Mouse (Mus musculus): ENCODE data around the gene Myo18a. TPM values are rescaled to one million over a fixed set of nuclear protein-coding genes. Genes with fewer than 3 reads are reported as not detected.

Myo18a gene
- polyA plus RNA-seq, 1 experiment = 92.1 TPM

DNA sequence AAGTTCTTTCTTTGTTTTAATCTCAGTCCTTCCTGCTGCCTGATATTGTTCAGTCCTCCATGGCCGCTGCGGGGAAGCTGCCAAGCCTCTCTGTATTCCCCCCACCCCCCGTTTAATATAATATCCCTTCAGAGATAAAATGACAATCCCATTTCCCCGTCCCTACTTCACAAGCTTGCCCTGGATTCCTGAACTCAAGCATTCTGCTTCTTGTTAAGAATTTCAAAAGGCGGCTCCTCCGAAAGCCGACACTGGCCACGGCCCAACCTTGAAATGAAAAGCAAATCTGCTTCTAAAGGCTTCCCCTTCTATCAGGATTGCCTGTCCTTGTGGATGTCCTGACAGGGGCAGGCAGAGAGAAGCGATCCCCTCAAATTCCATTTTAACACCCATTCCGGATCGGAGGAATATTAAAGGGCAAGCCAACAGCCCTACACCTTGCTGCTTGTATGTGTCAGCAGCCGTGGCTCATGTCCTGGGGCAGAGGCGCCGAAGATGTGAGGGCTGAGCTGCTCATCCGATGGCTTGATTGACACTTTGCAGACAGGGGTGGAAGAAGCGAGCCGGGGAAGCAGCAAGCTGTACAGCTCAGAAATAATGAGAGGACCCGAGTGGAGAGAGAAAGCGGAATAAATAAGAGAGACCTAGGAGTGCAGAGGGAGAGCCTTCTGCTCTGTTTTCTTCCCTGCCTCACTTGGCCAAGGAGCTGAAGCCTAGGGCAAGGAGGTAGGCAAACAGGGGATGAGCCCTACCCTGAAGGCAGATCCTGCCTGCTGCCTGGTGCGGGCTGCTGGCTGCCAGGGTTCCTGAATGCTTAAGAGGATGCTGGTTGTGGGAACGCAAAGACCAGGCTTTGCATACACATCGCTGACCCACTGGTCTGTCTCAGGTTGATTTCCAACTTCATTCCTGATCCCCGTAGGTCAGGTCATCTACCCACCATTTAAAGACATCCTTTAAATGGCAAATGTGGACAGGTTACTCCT is 134.1 kb downstream of the Myo18a start:
- DNase-seq = peak; percentile 34
- H3K4me1 ChIP-seq (ENCODE audit: control insufficient read depth, insufficient read depth, low read length) = peaks cover 18% of the 10 kb centered on the region
- 26% methylated on average over 23 of the region's 23 CpGs for WGBS
- H3K4me3 ChIP-seq (replicated peaks; ENCODE audit: extremely low read depth, low read depth, low read length) = peak overlapping the region; percentile 21
- TF ChIP-seq CTCF (IDR thresholded peaks at IDR 0.05; ENCODE audit: insufficient read depth, low read length) (no peak), POLR2A (IDR thresholded peaks at IDR 0.05; ENCODE audit: borderline replicate concordance, extremely low read depth, low read depth, low read length) (no peak)

DNA sequence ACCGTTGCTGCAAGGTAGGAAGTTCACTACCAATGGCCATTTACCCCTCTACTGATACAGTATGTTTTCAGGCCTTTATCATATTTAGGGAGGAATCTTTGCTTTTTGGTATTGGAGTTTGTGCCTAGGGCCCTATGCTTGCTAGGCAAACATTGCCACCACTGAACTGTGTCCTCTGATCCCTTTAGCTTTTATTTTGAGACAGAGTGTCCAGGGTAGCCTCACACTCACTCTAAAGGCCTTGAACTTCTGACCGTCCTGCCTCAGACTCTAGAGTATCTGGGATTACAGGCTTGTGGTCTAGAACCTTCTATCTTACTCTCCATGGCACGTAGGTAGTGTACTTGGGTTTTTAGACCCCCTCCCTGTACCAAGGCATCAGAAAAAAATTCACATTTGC is 137.1 kb downstream of the Myo18a start:
- H3K4me3 ChIP-seq (replicated peaks; ENCODE audit: extremely low read depth, low read depth, low read length) = no peak overlapping the region
- peaks cover 8% of the 10 kb centered on the region for H3K4me1 ChIP-seq (ENCODE audit: control insufficient read depth, insufficient read depth, low read length)
- WGBS = 83% methylated on average over 3 of the region's 3 CpGs
- DNase-seq = no peak
- no peak for TF ChIP-seq POLR2A (IDR thresholded peaks at IDR 0.05; ENCODE audit: borderline replicate concordance, extremely low read depth, low read depth, low read length)

DNA sequence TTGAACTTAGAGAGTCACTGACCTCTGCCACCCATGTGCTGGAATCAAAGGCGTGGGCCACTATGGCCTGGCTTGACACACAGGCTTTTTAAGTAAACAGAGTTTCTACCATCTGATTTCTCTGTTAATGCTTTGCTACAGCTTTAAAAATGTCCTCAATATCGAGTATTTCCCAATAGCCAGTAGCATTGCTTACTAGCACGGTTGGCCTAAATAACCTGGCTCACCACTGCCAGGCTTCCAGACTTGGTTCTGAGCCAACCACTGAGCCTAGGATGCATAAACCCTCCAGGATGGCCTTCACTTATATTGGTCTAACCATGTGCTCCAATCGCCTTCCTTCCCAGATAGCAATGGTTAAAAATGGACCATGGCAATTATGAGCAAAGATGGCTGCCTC is 137.7 kb downstream of the Myo18a start:
- WGBS = 62% methylated on average over 4 of the region's 4 CpGs
- DNase-seq = no peak
- Histone ChIP-seq H3K4me1 (ENCODE audit: control insufficient read depth, insufficient read depth, low read length) (peaks cover 8% of the 10 kb centered on the region), H3K4me3 (replicated peaks; ENCODE audit: extremely low read depth, low read depth, low read length) (no peak overlapping the region)
- no peak for TF ChIP-seq POLR2A (IDR thresholded peaks at IDR 0.05; ENCODE audit: borderline replicate concordance, extremely low read depth, low read depth, low read length)
- TF ChIP-seq CTCF (IDR thresholded peaks at IDR 0.05; ENCODE audit: insufficient read depth, low read length) = no peak

DNA sequence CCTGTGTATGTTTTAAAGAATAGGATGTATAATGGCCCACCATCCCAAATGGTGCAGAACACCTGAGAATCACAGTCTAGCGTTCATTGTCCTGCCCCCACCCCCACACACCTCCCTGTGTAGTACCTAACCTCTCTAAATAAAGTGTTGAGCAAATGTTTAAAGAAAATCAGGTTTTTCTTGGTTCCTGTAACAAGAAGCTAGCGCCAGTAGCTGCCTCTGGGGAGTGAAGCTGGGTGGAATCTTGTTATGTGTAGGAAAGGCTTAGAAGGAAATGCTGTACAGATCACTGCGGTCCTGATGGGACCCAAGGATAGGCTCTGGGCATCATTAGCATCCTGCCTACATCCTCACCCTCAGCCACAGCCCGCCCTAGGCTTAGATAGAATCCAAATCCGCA is 138.3 kb downstream of the Myo18a start:
- DNase-seq = no peak
- peaks cover 8% of the 10 kb centered on the region for H3K4me1 ChIP-seq (ENCODE audit: control insufficient read depth, insufficient read depth, low read length)
- WGBS = 54% methylated on average over 5 of the region's 5 CpGs
- H3K4me3 ChIP-seq (replicated peaks; ENCODE audit: extremely low read depth, low read depth, low read length) = no peak overlapping the region
- TF ChIP-seq CTCF (IDR thresholded peaks at IDR 0.05; ENCODE audit: insufficient read depth, low read length) = no peak
- no peak for TF ChIP-seq POLR2A (IDR thresholded peaks at IDR 0.05; ENCODE audit: borderline replicate concordance, extremely low read depth, low read depth, low read length)

DNA sequence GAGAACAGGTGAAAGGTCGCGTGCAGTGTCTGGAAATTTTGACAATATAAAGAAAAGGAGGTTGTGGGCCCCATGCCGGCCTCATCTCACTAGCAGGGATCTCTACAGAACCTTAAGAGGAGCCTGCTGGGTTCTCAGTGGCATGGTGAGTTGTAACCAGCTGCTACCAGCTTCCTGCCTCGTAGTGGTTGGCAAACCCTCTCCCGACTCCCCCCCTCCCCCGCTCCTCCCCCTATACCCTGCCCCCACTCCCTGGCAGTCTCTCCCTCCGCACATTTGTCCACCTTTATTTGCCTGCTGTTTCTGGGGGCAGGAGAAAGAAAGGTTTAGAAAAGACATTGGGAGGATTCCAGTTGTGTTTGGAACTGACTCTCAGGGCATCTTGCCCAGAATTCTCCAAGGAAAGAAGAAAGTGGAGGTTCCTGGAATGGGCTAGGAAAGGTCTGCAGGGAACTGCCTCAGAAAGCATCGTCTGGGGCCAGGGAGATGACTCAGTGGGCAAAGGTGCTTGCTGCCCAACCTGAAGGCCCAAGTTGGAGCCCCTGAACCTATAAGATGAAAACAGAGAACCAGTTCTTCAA is 138.8 kb downstream of the Myo18a start:
- Histone ChIP-seq H3K4me1 (ENCODE audit: control insufficient read depth, insufficient read depth, low read length) (peaks cover 6% of the 10 kb centered on the region), H3K4me3 (replicated peaks; ENCODE audit: extremely low read depth, low read depth, low read length) (no peak overlapping the region)
- whole genome bisulfite sequencing = 30% methylated on average over 8 of the region's 8 CpGs
- TF ChIP-seq CTCF (IDR thresholded peaks at IDR 0.05; ENCODE audit: insufficient read depth, low read length) = no peak
- no peak for TF ChIP-seq POLR2A (IDR thresholded peaks at IDR 0.05; ENCODE audit: borderline replicate concordance, extremely low read depth, low read depth, low read length)
- peak; percentile 17 for DNase-seq

DNA sequence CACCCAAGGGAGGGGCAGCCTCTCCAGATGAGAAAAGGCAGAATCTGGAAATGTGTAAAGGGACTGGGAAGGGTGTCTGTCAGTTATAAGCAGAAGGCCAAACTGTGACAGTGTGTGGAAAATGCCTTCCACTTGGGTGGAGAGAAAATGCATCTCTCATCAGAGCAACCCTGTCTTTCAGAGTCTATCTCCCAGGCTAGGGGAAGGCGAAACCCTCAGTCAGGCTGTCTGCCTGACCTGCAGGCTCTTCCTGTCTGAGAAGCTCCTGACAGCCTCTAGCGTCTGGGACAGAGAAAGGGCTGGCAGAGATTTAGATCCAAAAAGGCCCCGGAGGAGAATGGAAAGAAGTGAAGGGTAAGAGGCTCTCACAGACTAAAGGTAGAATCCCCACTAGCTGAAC is 140.7 kb downstream of the Myo18a start:
- WGBS = 29% methylated on average over 3 of the region's 3 CpGs
- TF ChIP-seq POLR2A (IDR thresholded peaks at IDR 0.05; ENCODE audit: borderline replicate concordance, extremely low read depth, low read depth, low read length) = no peak
- TF ChIP-seq CTCF (IDR thresholded peaks at IDR 0.05; ENCODE audit: insufficient read depth, low read length) = no peak

DNA sequence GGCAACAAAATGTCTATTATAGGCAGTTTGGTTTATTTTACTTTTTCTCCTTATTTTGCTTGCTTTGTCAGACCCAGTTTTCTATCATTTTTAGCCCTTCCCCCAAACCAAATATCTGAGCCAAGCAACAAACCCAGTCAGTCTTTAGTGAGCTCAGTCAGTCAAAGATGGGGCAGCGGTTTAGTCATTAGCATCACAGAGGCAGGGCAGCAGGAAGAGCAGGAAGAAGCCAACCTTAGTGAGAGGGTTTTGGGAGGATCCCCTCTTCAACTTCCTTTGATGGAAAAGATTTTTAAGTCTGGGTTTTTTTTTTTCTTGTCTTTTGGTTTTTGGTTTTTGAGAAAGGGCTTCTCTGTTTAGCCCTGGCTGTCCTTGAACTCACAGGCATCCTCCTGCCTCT is 141.7 kb downstream of the Myo18a start:
- DNase-seq = no peak
- TF ChIP-seq POLR2A (IDR thresholded peaks at IDR 0.05; ENCODE audit: borderline replicate concordance, extremely low read depth, low read depth, low read length) (no peak), CTCF (IDR thresholded peaks at IDR 0.05; ENCODE audit: insufficient read depth, low read length) (no peak)
- 60% methylated on average over 1 of the region's 1 CpGs for WGBS

More for the DNA sequence above, 140.7 kb downstream of the Myo18a start:
- peaks cover 4% of the 10 kb centered on the region; the same call in 1 of the 2 replicates for H3K4me1 ChIP-seq (ENCODE audit: control insufficient read depth, insufficient read depth, low read length)
- DNase-seq = no peak
- H3K4me3 ChIP-seq (replicated peaks; ENCODE audit: extremely low read depth, low read depth, low read length) = no peak overlapping the region

DNA sequence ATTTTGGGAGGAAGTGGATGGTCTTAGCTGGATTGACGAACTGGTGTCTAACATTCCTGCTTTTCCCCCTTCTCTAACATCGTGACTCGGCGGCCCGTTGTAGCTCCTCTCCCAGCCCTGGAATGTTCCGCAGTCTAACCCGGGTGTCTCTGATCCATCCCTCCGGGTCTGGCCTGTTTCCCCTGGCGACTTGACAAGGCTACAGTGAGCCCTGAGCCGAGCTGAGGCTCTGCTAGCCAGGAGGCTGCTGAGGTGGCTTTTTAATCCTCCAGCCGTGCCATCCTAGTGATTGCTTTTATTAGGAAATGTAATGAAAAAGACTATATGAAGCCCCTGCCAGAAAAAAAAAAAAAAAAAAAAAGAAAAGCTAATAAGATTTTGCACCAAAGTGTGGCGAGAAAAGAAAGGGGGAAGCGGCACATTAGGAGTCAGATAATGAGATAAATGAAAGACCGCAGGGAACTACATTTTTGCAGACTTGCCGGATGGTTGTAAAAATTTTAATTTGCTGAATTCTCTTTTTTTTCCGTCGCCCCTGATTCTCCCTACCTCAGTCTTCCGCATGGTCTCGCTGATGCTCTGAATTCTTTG is 143.1 kb downstream of the Myo18a start:
- DNase-seq = no peak
- Histone ChIP-seq H3K4me1 (ENCODE audit: control insufficient read depth, insufficient read depth, low read length) (peaks cover 2% of the 10 kb centered on the region; the same call in 1 of the 2 replicates), H3K4me3 (replicated peaks; ENCODE audit: extremely low read depth, low read depth, low read length) (no peak overlapping the region)
- 45% methylated on average over 19 of the region's 19 CpGs for WGBS
- TF ChIP-seq POLR2A (IDR thresholded peaks at IDR 0.05; ENCODE audit: borderline replicate concordance, extremely low read depth, low read depth, low read length) = no peak
- TF ChIP-seq CTCF (IDR thresholded peaks at IDR 0.05; ENCODE audit: insufficient read depth, low read length) = no peak

More for the DNA sequence above, 141.7 kb downstream of the Myo18a start:
- H3K4me3 ChIP-seq (replicated peaks; ENCODE audit: extremely low read depth, low read depth, low read length) = no peak overlapping the region
- H3K4me1 ChIP-seq (ENCODE audit: control insufficient read depth, insufficient read depth, low read length) = peaks cover 4% of the 10 kb centered on the region; the same call in 1 of the 2 replicates

DNA sequence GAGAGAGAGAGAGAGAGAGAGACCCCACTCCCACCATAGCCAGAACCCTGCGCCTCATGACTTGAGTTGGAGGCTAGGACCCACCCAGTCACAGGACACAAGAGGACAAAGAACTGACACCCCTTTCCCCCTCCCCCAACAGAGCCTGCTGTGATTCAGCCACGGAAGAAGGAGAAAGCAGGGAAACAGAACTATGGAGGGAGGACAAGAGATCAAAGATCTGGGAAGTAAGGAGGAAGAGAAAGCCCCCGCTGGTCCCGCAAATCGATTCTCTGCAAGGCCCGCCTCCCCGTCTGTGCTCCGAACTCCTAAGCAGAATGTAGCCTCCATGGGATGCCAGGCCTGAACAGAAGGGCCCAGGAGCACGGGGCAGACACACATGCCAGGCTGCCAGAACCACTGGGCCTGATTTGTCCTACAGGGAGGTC is 143.7 kb downstream of the Myo18a start:
- TF ChIP-seq POLR2A (IDR thresholded peaks at IDR 0.05; ENCODE audit: borderline replicate concordance, extremely low read depth, low read depth, low read length) (no peak), CTCF (IDR thresholded peaks at IDR 0.05; ENCODE audit: insufficient read depth, low read length) (no peak)
- H3K4me3 ChIP-seq (replicated peaks; ENCODE audit: extremely low read depth, low read depth, low read length) = no peak overlapping the region
- 28% methylated on average over 9 of the region's 9 CpGs for WGBS
- no peaks in the 10 kb centered on the region; the same call in 1 of the 2 replicates for H3K4me1 ChIP-seq (ENCODE audit: control insufficient read depth, insufficient read depth, low read length)
- no peak for DNase-seq

All from lung, adult 2 months (tissue).